Mouse (Mus musculus) embryonic facial prominence, embryonic 12.5 days (tissue): ENCODE results near the gene Atg3. TPM values are rescaled to one million over a fixed set of nuclear protein-coding genes. Genes with fewer than 3 reads are reported as not detected.

Experiments
- ATAC-seq: fragments of 200-750 bp; cut with Nextera tagmentation; 2 replicates; pipeline ENCODE4 v1.8.0; 2017; ENCODE audit not compliant: insufficient number of reproducible peaks, insufficient read depth, low FRiP score, low TSS enrichment
- H3K27ac ChIP-seq: fragments of 300-500 bp; sonication (generic); 2 replicates; pipeline ENCODE4 v1.5.1; 2016; ENCODE audit warnings: mild to moderate bottlenecking
- H3K27me3 ChIP-seq: fragments of 300-500 bp; sonication (generic); 2 replicates; pipeline ENCODE4 v1.6.1; 2016; ENCODE audit warnings: mild to moderate bottlenecking, moderate library complexity
- H3K36me3 ChIP-seq: fragments of 300-500 bp; sonication (generic); 2 replicates; pipeline ENCODE4 v1.6.1; 2016; ENCODE audit warnings: mild to moderate bottlenecking
- H3K4me1 ChIP-seq: fragments of 300-500 bp; sonication (generic); 2 replicates; pipeline ENCODE4 v1.6.1; 2016
- H3K4me2 ChIP-seq: fragments of 300-500 bp; sonication (generic); replicated peaks from 2 replicates; pipeline ENCODE4 v1.6.1; 2016; ENCODE audit warnings: mild to moderate bottlenecking, moderate library complexity
- H3K4me3 ChIP-seq: fragments of 300-500 bp; sonication (generic); 2 replicates; pipeline ENCODE4 v1.5.1; 2016; ENCODE audit warnings: mild to moderate bottlenecking
- H3K9ac ChIP-seq: fragments of 300-500 bp; sonication (generic); 2 replicates; pipeline ENCODE4 v1.6.1; 2016; ENCODE audit warnings: mild to moderate bottlenecking, moderate library complexity
- H3K9me3 ChIP-seq: fragments of 300-500 bp; sonication (generic); 2 replicates; pipeline ENCODE4 v1.6.1; 2016; ENCODE audit warnings: mild to moderate bottlenecking, moderate library complexity
- WGBS: fragments of 180-500 bp; shearing (Covaris S2); methylation state at CpG from one replicate; pipeline ENCODE4 v1.1.7; 2016; 5-methylcytosine and 5-hydroxymethylcytosine counted together
- polyA plus RNA-seq: library from polyadenylated mRNA; unstranded; fragments of >200 nt; fragmentation: Nextera tagmentation; extraction: Ambion mirVana; gene quantifications from 2 replicates; pipeline ENCODE4 v1.2.1, GENCODE M21; 2016

The Atg3 gene
- 36.0 and 36.5 TPM in 2 replicates for polyA plus RNA-seq

GRCm38 (mm10) chr16:45158522-45159388, at the start of gene Atg3, which contains the start of gene Slc35a5:
TSS of gene Atg3 (plus strand) at chr16:45158785.
TSS of gene Slc35a5 (minus strand) at chr16:45158706.
- WGBS, result under 1% methylated on average over 62 of the region's 64 CpGs
- ATAC-seq, result peak; percentile 98
- no peaks in the 10 kb centered on the region for H3K27me3 ChIP-seq
- H3K27ac ChIP-seq, result peak within 1 kb of the TSS; percentile 85
- peak within 1 kb of the TSS; percentile 63 for H3K4me2 ChIP-seq
- H3K36me3 ChIP-seq, result 0 out of 2 replicates have a peak, but pooled peaks cover 3% of the 10 kb centered on the region
- peak within 1 kb of the TSS; percentile 88 for H3K9ac ChIP-seq
- no peaks in the 10 kb centered on the region for H3K9me3 ChIP-seq
- H3K4me3 ChIP-seq, result peak within 1 kb of the TSS; percentile 93
- H3K4me1 ChIP-seq, result peaks cover 17% of the 10 kb centered on the region

DNA sequence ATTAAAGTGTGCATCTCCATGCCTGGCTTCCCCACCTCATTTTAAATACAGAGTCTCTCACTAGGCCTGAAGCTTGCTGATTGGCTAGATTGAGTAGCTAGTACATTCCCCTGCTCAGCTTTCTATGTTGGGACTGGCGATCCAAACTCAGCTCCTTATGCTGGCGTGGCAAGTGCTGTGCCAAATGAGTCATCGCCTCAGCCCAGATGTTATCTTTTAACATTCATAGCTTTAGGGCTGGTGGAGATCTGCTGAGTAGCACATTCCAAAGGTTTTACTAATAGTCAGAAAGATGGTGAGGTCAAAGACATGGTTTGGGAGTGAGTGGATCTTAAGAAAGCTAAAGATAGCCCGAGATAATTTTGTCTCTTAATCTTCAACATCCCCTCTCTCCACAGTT, 48.1 kb upstream of the Atg3 start:
- no peaks in the 10 kb centered on the region for H3K36me3 ChIP-seq
- no peak for ATAC-seq
- H3K4me2 ChIP-seq, result no peak overlapping the region
- H3K4me1 ChIP-seq, result 0 out of 2 replicates have a peak, but pooled peaks cover 6% of the 10 kb centered on the region
- no peak overlapping the region for H3K4me3 ChIP-seq
- WGBS, result 27% methylated on average over 4 of the region's 4 CpGs
- H3K27ac ChIP-seq, result no peak overlapping the region
- H3K9ac ChIP-seq, result no peak overlapping the region
- no peaks in the 10 kb centered on the region for H3K9me3 ChIP-seq
- no peaks in the 10 kb centered on the region for H3K27me3 ChIP-seq

GRCm38 (mm10) chr16:45117200-45117599, 41.4 kb upstream of the Atg3 start:
- H3K4me2 ChIP-seq, result no peak overlapping the region
- H3K4me1 ChIP-seq, result no peaks in the 10 kb centered on the region
- no peaks in the 10 kb centered on the region for H3K27me3 ChIP-seq
- no peak overlapping the region for H3K27ac ChIP-seq
- no peaks in the 10 kb centered on the region for H3K36me3 ChIP-seq
- H3K9me3 ChIP-seq, result no peaks in the 10 kb centered on the region
- ATAC-seq, result no peak
- no peak overlapping the region for H3K4me3 ChIP-seq
- WGBS, result 90% methylated on average over 3 of the region's 3 CpGs
- H3K9ac ChIP-seq, result no peak overlapping the region

- 83% methylated on average over 3 of the region's 3 CpGs for whole genome bisulfite sequencing
- peaks cover 3% of the 10 kb centered on the region; the same call in 1 of the 2 replicates for H3K36me3 ChIP-seq
- no peak overlapping the region for H3K27ac ChIP-seq
- no peaks in the 10 kb centered on the region for H3K4me1 ChIP-seq
- H3K9ac ChIP-seq, result no peak overlapping the region
- ATAC-seq, result no peak
- no peak overlapping the region for H3K4me2 ChIP-seq
- H3K27me3 ChIP-seq, result no peaks in the 10 kb centered on the region
- no peaks in the 10 kb centered on the region for H3K9me3 ChIP-seq
- H3K4me3 ChIP-seq, result no peak overlapping the region
Observed at GRCm38 (mm10) chr16:45118760-45119159, 39.8 kb upstream of the Atg3 start.

DNA sequence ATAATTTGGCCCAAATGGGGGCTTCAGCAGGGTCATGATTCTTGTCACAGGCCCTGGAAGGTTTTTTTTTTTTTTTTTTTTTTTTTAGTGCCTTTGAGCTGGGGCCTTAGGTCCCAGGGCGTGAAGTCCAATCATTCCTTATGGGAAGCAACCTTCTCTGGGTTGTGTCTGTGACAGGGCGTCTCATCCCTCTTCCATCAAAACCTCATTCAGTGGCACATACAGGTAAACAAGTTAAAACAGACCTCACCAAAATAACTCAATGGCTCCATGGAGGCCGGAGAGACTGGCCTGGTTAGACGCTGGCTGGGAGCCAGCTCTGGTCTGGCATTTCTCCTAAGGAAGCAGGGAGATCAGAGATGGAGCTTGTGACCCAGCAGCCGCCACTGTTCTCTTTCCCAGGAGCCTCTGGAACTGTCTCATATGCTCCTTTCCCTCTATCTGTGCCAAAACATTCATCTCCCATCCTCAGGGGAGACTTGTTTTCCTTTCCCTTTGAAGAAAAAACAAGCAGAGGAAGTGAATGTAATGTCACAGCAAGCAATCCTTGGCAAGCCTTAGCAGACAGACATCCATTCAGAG, 37.6 kb upstream of the Atg3 start:
- 63% methylated on average over 5 of the region's 5 CpGs for WGBS
- no peak for ATAC-seq
- H3K4me2 ChIP-seq, result no peak overlapping the region

GRCm38 (mm10) chr16:45122571-45122970, 36.0 kb upstream of the Atg3 start:
- Histone ChIP-seq H3K4me3 (no peak overlapping the region), H3K36me3 (peaks cover 7% of the 10 kb centered on the region; the same call in 1 of the 2 replicates), H3K9ac (no peak overlapping the region), H3K27ac (no peak overlapping the region), H3K9me3 (no peaks in the 10 kb centered on the region), H3K27me3 (no peaks in the 10 kb centered on the region), H3K4me1 (no peaks in the 10 kb centered on the region), H3K4me2 (no peak overlapping the region)
- 69% methylated on average over 5 of the region's 5 CpGs for WGBS
- ATAC-seq, result no peak

More for the DNA sequence above, 37.6 kb upstream of the Atg3 start:
- Histone ChIP-seq H3K9ac (no peak overlapping the region), H3K27me3 (no peaks in the 10 kb centered on the region), H3K9me3 (no peaks in the 10 kb centered on the region), H3K27ac (no peak overlapping the region), H3K4me1 (no peaks in the 10 kb centered on the region), H3K4me3 (no peak overlapping the region), H3K36me3 (peaks cover 3% of the 10 kb centered on the region; the same call in 1 of the 2 replicates)

DNA sequence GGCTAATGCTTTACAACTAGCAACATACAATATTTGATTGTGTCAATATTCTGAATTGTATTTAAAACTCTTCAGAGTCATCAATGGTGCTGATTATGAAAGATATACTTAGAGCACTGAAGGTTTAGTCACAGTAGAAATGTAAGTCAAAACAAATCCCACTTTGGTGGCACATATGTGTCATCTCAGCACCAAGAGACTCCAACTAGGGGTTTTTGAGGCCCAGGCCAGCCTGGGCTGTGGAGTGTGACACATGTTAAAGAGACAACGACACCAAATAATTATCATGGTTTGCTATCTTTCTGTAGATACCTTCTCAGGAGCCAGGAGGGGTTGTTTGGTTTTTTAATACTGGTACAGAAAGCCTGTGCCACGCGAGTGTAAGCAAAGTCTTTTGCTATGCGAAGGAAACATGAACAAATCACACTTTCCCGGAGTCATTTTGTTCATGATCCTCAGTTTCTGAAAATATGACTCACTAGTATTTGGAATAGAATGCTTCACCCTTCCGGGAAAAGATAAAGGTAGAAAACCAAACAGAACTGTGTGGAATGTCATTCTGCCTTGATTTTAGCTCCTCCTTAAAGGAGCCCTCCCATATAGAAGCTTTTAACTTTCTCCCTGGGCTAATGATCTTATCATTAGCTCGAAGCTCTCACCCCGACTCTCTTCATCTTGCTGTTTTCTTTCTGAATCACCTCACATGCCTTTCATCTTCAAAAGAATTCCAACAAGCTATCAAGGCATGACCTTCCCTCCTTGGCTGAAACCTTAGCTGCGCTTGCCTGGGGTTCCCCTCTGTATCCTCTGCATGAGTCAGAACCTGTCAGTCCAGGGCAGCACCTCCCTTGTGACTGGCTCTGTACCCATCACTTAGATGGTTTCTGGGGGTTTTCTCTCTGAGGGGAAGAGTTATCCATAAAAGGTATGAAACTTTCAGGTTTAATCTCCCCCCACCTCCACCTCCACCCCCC, 34.1 kb upstream of the Atg3 start:
- Histone ChIP-seq H3K36me3 (peaks cover 7% of the 10 kb centered on the region; the same call in 1 of the 2 replicates), H3K27me3 (no peaks in the 10 kb centered on the region), H3K4me3 (no peak overlapping the region), H3K4me1 (no peaks in the 10 kb centered on the region), H3K9ac (no peak overlapping the region), H3K27ac (no peak overlapping the region), H3K9me3 (no peaks in the 10 kb centered on the region), H3K4me2 (no peak overlapping the region)
- 67% methylated on average over 9 of the region's 9 CpGs for WGBS
- ATAC-seq, result no peak

DNA sequence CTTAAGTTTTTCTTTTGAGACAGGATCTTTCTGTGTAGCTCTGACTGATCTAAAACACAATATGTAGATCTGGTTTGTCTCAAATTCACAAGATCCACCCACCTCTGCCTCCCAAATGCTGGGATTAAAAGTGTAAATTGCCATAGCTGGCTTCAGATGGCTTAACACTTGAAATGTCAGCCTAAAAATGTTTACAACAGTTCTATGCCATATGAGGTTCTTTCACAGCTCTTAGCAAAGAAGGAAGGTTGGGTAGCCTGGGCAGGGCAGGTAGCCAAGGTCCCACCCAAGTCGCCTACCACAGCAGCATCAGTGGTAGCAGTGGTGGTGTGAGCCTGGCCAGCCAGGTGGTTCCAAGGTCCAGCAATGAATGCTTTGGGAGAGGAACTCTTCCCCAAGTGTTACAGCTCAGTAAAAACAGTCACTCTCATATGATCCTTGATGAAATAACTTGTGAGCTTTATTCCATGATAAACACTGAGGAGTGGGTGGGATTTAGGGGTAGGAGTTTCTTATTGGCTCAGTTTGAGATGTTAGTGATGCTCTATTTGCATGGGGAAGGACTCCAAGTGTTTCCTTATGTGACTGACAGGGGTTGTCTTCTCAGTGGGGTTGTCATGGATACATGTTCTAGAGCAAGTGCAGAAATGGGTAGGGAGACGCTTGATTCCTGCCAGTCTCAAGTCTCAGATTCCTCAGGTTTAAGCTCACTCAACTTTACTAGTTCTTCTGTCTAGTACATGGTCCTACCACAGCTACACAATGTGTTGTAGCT, 30.5 kb upstream of the Atg3 start:
- Histone ChIP-seq H3K9me3 (no peaks in the 10 kb centered on the region), H3K4me1 (no peaks in the 10 kb centered on the region), H3K4me2 (no peak overlapping the region), H3K27ac (no peak overlapping the region), H3K27me3 (no peaks in the 10 kb centered on the region), H3K36me3 (peaks cover 7% of the 10 kb centered on the region; the same call in 1 of the 2 replicates), H3K4me3 (no peak overlapping the region), H3K9ac (no peak overlapping the region)
- 91% methylated on average over 2 of the region's 2 CpGs for WGBS
- no peak for ATAC-seq

DNA sequence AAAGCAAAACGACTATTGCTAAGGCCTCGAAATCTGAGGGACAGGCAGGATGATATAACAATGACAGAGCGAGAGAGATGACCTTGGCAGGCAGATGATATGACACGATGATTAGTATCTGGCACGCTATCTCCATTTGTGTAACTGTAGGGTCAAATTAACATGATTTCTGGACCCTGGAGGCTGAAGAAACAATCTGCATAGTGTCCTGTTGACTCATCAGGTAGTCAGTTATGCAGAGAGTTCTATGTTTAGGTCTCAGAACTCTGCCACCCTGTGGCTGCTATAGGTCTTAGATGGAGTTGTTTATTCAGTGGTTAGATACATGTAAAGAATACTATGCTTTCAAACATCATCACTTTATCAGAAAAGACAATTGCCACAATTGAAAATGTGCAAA, 16.9 kb upstream of the Atg3 start:
- Histone ChIP-seq H3K36me3 (peaks cover 55% of the 10 kb centered on the region), H3K9ac (no peak overlapping the region), H3K4me3 (no peak overlapping the region), H3K27me3 (no peaks in the 10 kb centered on the region), H3K27ac (no peak overlapping the region), H3K9me3 (no peaks in the 10 kb centered on the region), H3K4me2 (no peak overlapping the region), H3K4me1 (no peaks in the 10 kb centered on the region)
- WGBS, result 95% methylated on average over 5 of the region's 5 CpGs
- no peak for ATAC-seq

- Histone ChIP-seq H3K4me2 (no peak overlapping the region), H3K9ac (no peak overlapping the region), H3K27me3 (no peaks in the 10 kb centered on the region), H3K9me3 (no peaks in the 10 kb centered on the region), H3K4me1 (no peaks in the 10 kb centered on the region), H3K4me3 (no peak overlapping the region), H3K36me3 (peaks cover 56% of the 10 kb centered on the region), H3K27ac (no peak overlapping the region)
- ATAC-seq, result no peak
- WGBS, result 95% methylated on average over 5 of the region's 5 CpGs
Observed at GRCm38 (mm10) chr16:45142565-45142964, 16.0 kb upstream of the Atg3 start.

DNA sequence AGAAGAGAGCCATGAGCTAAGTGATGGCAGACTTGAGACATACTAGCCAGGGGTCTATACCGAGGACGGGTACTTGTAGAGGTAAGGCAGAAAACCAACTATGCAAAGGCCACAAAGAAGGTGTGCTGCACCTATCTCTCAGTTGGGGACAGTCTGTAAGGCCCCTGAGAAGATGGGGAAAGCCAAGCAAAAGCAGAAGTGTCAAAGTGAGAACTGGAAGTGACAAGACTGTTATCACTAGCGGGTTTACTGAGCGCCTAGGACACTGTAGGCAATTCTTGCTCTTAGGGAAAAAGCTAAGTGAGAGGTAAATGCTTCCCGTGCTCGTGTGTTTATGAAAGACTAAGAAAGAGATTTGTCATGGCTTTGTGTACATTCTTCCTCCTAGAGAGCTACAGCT, 13.5 kb upstream of the Atg3 start:
- Histone ChIP-seq H3K4me3 (no peak overlapping the region), H3K4me1 (no peaks in the 10 kb centered on the region), H3K27me3 (no peaks in the 10 kb centered on the region), H3K4me2 (no peak overlapping the region), H3K9ac (no peak overlapping the region), H3K36me3 (peaks cover 60% of the 10 kb centered on the region), H3K9me3 (no peaks in the 10 kb centered on the region), H3K27ac (no peak overlapping the region)
- WGBS, result 90% methylated on average over 6 of the region's 6 CpGs
- ATAC-seq, result no peak
